ENCODE assay signal across 8 mouse cellular contexts in the genomic region with DNA sequence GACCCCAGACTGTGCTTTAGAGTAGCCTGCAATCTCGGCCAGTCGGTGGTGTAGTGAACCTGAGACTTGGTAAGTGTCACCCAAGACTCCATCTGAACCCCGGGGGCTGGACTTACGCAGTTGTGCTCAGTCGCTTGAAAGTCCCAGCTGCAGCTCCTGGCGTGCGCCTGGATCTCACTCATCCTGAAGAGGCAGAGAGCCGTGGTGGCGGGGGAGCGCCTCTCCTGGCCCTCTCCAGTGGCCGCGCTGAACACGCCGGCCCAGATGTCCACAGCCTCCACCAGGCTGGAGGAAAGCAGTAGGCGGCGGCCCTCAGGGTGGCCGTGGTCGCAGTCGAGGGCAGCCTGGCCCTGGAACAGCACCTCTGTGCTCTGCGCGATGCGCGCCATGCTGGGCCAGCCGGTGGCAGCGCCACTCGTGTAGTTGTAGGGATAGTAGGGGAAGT. TPM values are rescaled to one million over a fixed set of nuclear protein-coding genes. Genes with fewer than 3 reads are reported as not detected.
DNase-seq lines count a peak whose midpoint lies in the region; ATAC-seq and TF ChIP-seq lines count a peak whose summit lies in the region.

No protein-coding gene starts in this region.

- intact Hi-C loops in heart, adult 2 months (cut with DNase I): loop anchor here (10.0 kb wide), 1 partner anchor 119 kb away; no protein-coding TSS in a partner anchor

- under 1% methylated on average over 26 of the region's 26 CpGs for WGBS in thymus, adult 2 months
- WGBS in heart, adult 2 months: under 1% methylated on average over 26 of the region's 26 CpGs
- 0% methylated on average over 26 of the region's 26 CpGs for WGBS in kidney, postnatal 0 days
- WGBS in lung, embryonic 15.5 days: under 1% methylated on average over 26 of the region's 26 CpGs

- H3K4me1 ChIP-seq in thymus, adult 2 months (replicated peaks; ENCODE audit: control insufficient read depth, insufficient read depth, low read length): peaks cover 22% of the 10 kb centered on the region
- no peaks in the 10 kb centered on the region for H3K4me1 ChIP-seq in heart, adult 2 months (ENCODE audit: control insufficient read depth, insufficient read depth, low read length)
- peaks cover 3% of the 10 kb centered on the region; the same call in 1 of the 2 replicates for H3K4me1 ChIP-seq in kidney, postnatal 0 days (replicated peaks; ENCODE audit: insufficient read depth, low read length)
- peaks cover 37% of the 10 kb centered on the region for H3K4me1 ChIP-seq in lung, embryonic 15.5 days

- no peak for TF ChIP-seq POLR2A in thymus, adult 2 months (IDR thresholded peaks at IDR 0.05; ENCODE audit: control insufficient read depth, extremely low read depth, insufficient read depth, low read length, poor library complexity)
- no peak for TF ChIP-seq POLR2A in heart, adult 2 months (IDR thresholded peaks at IDR 0.05; ENCODE audit: insufficient read depth, low read depth, low read length)

- H3K9ac ChIP-seq in heart, adult 2 months (ENCODE audit: low read depth, low read length): peak overlapping the region; percentile 54
- no peak overlapping the region for H3K9ac ChIP-seq in kidney, postnatal 0 days (ENCODE audit: low read depth, low read length)
- H3K9ac ChIP-seq in lung, embryonic 15.5 days: peak overlapping the region; percentile 63

- no peaks in the 10 kb centered on the region for H3K79me2 ChIP-seq in heart, adult 2 months (replicated peaks; ENCODE audit: control insufficient read depth, insufficient read depth, low read length)

- H3K27ac ChIP-seq in thymus, adult 2 months (ENCODE audit: control insufficient read depth, insufficient read depth, low read length): no peak overlapping the region
- no peak overlapping the region; the same call in 1 of the 2 replicates for H3K27ac ChIP-seq in heart, adult 2 months
- H3K27ac ChIP-seq in kidney, postnatal 0 days: no peak overlapping the region
- peak overlapping the region; percentile 16 for H3K27ac ChIP-seq in lung, embryonic 15.5 days

- no peak; the same call in 1 of the 2 replicates for ATAC-seq in kidney, postnatal 0 days (replicated peaks; ENCODE audit: low FRiP score, low read depth)
- ATAC-seq in lung, embryonic 15.5 days (ENCODE audit: borderline replicate concordance, extremely low read depth, low FRiP score, low TSS enrichment): peak; percentile 29; the same call in 1 of the 2 replicates

- peak overlapping the region; percentile 88 for H3K4me2 ChIP-seq in kidney, postnatal 0 days (ENCODE audit: low read length)
- H3K4me2 ChIP-seq in lung, embryonic 15.5 days: peak overlapping the region; percentile 84

- no peaks in the 10 kb centered on the region for H3K9me3 ChIP-seq in kidney, postnatal 0 days (replicated peaks; ENCODE audit: low read length)
- no peaks in the 10 kb centered on the region for H3K9me3 ChIP-seq in lung, embryonic 15.5 days

- H3K4me3 ChIP-seq in thymus, adult 2 months (ENCODE audit: control insufficient read depth, insufficient read depth, low read length): peak overlapping the region; percentile 51
- H3K4me3 ChIP-seq in heart, adult 2 months: peak overlapping the region; percentile 60
- H3K4me3 ChIP-seq in kidney, postnatal 0 days (replicated peaks; ENCODE audit: low read depth, low read length): peak overlapping the region; percentile 68
- peak overlapping the region; percentile 69 for H3K4me3 ChIP-seq in lung, embryonic 15.5 days

- peaks cover 8% of the 10 kb centered on the region for H3K27me3 ChIP-seq in thymus, adult 2 months (ENCODE audit: control insufficient read depth, insufficient read depth, low read length)
- peaks cover 25% of the 10 kb centered on the region for H3K27me3 ChIP-seq in heart, adult 2 months (ENCODE audit: control insufficient read depth, insufficient read depth, low read length)
- peaks cover 6% of the 10 kb centered on the region for H3K27me3 ChIP-seq in kidney, postnatal 0 days (ENCODE audit: insufficient read depth, low read length)
- peaks cover 24% of the 10 kb centered on the region; the same call in 1 of the 2 replicates for H3K27me3 ChIP-seq in lung, embryonic 15.5 days

- no peak for TF ChIP-seq CTCF in thymus, adult 2 months (IDR thresholded peaks at IDR 0.05; ENCODE audit: borderline replicate concordance, control insufficient read depth, extremely low read depth, insufficient read depth, low read length, poor library complexity)
- no peak for TF ChIP-seq CTCF in heart, adult 2 months (IDR thresholded peaks at IDR 0.05)
- no peak for TF ChIP-seq CTCF in kidney, postnatal 0 days (IDR thresholded peaks at IDR 0.05; ENCODE audit: low read depth)

- DNase-seq in thymus, adult 2 months: peak; percentile 11
- DNase-seq in thymus, postnatal 14 days: no peak
- peak; percentile 56 for DNase-seq in embryo, embryonic 11 days
- peak; percentile 57 to 63 for DNase-seq in heart, adult 2 months
- DNase-seq in kidney, postnatal 0 days (ENCODE audit: low spot score): peak; percentile 52
- peak; percentile 19 for DNase-seq in ovary, adult 18-20 months (ENCODE audit: low spot score)
- no peak for DNase-seq in urinary bladder, postnatal 25 days (ENCODE audit: low spot score)

- TF ChIP-seq EP300 in heart, adult 2 months (IDR thresholded peaks at IDR 0.05; ENCODE audit: insufficient read depth, low read depth, low read length): no peak

- no peaks in the 10 kb centered on the region for H3K36me3 ChIP-seq in thymus, adult 2 months (ENCODE audit: control insufficient read depth, insufficient read depth, low read length)
- H3K36me3 ChIP-seq in heart, adult 2 months (ENCODE audit: control insufficient read depth, insufficient read depth, low read length): no peaks in the 10 kb centered on the region
- no peaks in the 10 kb centered on the region for H3K36me3 ChIP-seq in kidney, postnatal 0 days (ENCODE audit: insufficient read depth, low read length)
- H3K36me3 ChIP-seq in lung, embryonic 15.5 days: no peaks in the 10 kb centered on the region

RNA-seq across cellular contexts. Expression of a gene that starts 1.2 kb away (rescaled TPM):
- polyA plus RNA-seq in thymus, adult 2 months (2012; rRNA removed): 8.7 and 9.2 TPM in 2 replicates
- total RNA-seq in heart, adult 2 months (2021): 1 to 10 TPM; 2.0 to 2.3 TPM
- 0.84 and 1.3 TPM in 2 replicates for polyA plus RNA-seq in heart, adult 2 months (2012; rRNA removed)
- polyA plus RNA-seq in kidney, postnatal 0 days (2015; fragmentation: Nextera tagmentation; extraction: Ambion mirVana): 0.94 and 1.3 TPM in 2 replicates
- polyA plus RNA-seq in lung, embryonic 15.5 days (2015; fragmentation: Nextera tagmentation; extraction: Ambion mirVana): 7.1 and 8.0 TPM in 2 replicates

Comparison
In these comparisons a context has a peak if more than half of its experiments do, and no peak if none do; other contexts are left out.
1. DNase-seq: peak in thymus, adult 2 months (single experiment), embryo, embryonic 11 days (single experiment), heart, adult 2 months (2 of 2), kidney, postnatal 0 days (single experiment) and ovary, adult 18-20 months (single experiment); none in thymus, postnatal 14 days (single experiment) and urinary bladder, postnatal 25 days (single experiment).
2. Peak in every context shown above with its lines, with median percentiles within 50 percentile points of each other: H3K4me3 ChIP-seq.